Comparison of ENCODE assay signal across 19 mouse cellular contexts in the genomic region with DNA sequence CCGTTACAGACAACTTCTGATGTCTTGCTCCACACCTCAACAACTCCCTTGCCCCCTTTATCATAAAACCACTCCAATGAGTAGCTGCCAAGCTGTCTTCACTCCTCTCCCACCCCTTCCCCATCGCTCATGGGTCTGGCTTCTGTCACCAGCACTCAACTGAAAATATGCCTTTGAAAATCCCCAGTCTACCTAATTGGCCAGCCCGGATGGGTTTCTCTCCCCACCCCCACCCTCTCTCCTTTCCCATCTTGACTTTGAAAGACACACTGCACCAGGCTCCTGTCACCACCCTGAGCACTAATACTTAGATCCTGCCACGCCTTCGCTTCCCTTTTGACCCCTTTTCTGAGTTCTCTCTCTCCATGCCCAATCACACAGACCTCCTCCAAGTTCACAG.
A peak's percentile ranks its signal among the peaks of the same experiment; 100 is the strongest.
DNase-seq lines count a peak whose midpoint lies in the region; ATAC-seq and TF ChIP-seq lines count a peak whose summit lies in the region.
"Had no signal": no experiment of that assay in that cellular context is flagged by ENCODE, and none has a peak within 500 bp of the region (broad histone marks: within the 10 kb centered on the region; RNA-seq: fewer than 3 reads in every experiment).

No protein-coding gene starts in this region.

- peak overlapping the region; percentile 85 for H3K27ac ChIP-seq in heart, embryonic 13.5 days (replicated peaks)
- H3K27ac ChIP-seq in heart, embryonic 14.5 days (replicated peaks in 1 of 2; ENCODE audit: control insufficient read depth in 1 of 2, insufficient read depth in 1 of 2, low read depth in 2 of 2, low read length in 2 of 2), result peak overlapping the region; percentile 79 to 85
- H3K27ac ChIP-seq in liver, postnatal 0 days (ENCODE audit: low read depth), result no peak overlapping the region
- H3K27ac ChIP-seq: limb, embryonic 13.5 days; liver, embryonic 14.5 days; neural tube, embryonic 12.5 days; stomach, postnatal 0 days had no signal

- peaks cover 69% of the 10 kb centered on the region for H3K36me3 ChIP-seq in heart, embryonic 13.5 days
- H3K36me3 ChIP-seq in heart, embryonic 14.5 days (ENCODE audit: control insufficient read depth, insufficient read depth, low read length), result peaks cover 67% of the 10 kb centered on the region
- H3K36me3 ChIP-seq in myocyte (ENCODE audit: control insufficient read depth, insufficient read depth), result peaks cover 25% of the 10 kb centered on the region
- H3K36me3 ChIP-seq in liver, postnatal 0 days (replicated peaks; ENCODE audit: insufficient read depth, low read length), result peaks cover 18% of the 10 kb centered on the region

- 0 out of 2 replicates have a peak overlapping the region, but pooled peaks have one; percentile 27 for H3K4me2 ChIP-seq in heart, embryonic 13.5 days
- H3K4me2 ChIP-seq in heart, embryonic 14.5 days (ENCODE audit: low read length), result peak overlapping the region; percentile 31; the same call in 1 of the 2 replicates
- no peak overlapping the region for H3K4me2 ChIP-seq in myocyte (ENCODE audit: low read depth)
- H3K4me2 ChIP-seq in liver, postnatal 0 days (ENCODE audit: low read depth, low read length), result no peak overlapping the region
- H3K4me2 ChIP-seq: limb, embryonic 13.5 days; midbrain, embryonic 11.5 days; neural tube, embryonic 12.5 days had no signal

- TF ChIP-seq EP300 in liver, postnatal 0 days (IDR thresholded peaks at IDR 0.05; ENCODE audit: low read depth), result no peak

- no peak for TF ChIP-seq POLR2A in myocyte (IDR thresholded peaks at IDR 0.05; ENCODE audit: insufficient read length, low read depth)

- no peak for DNase-seq in heart, adult 18-20 months
- peak; percentile 45 for DNase-seq in embryo, embryonic 10.5 days (ENCODE audit: low spot score)
- no peak for DNase-seq in kidney, postnatal 14 days
- no peak for DNase-seq in liver, postnatal 0 days
- DNase-seq: adrenal gland, postnatal 25 days; cerebellum, adult 18-20 months; kidney, postnatal 4 days; thymus, postnatal 14 days had no signal

- peaks cover 97% of the 10 kb centered on the region for H3K4me1 ChIP-seq in heart, embryonic 13.5 days
- peaks cover 53 to 90% of the 10 kb centered on the region in 2 experiments for H3K4me1 ChIP-seq in heart, embryonic 14.5 days (ENCODE audit: control insufficient read depth in 2 of 2, insufficient read depth in 2 of 2, low read length in 2 of 2)
- no peaks in the 10 kb centered on the region for H3K4me1 ChIP-seq in liver, postnatal 0 days (ENCODE audit: insufficient read depth)
- H3K4me1 ChIP-seq: neural tube, embryonic 12.5 days had no signal

- no peak overlapping the region for H3ac ChIP-seq in myocyte (ENCODE audit: control insufficient read depth, insufficient read length)

- peak overlapping the region; percentile 40; the same call in 1 of the 2 replicates for H3K9ac ChIP-seq in heart, embryonic 13.5 days
- H3K9ac ChIP-seq in heart, embryonic 14.5 days (ENCODE audit: low read length), result no peak overlapping the region
- no peak overlapping the region for H3K9ac ChIP-seq in liver, postnatal 0 days (replicated peaks)
- H3K9ac ChIP-seq: limb, embryonic 13.5 days; liver, embryonic 14.5 days; neural tube, embryonic 12.5 days had no signal

- 17% methylated on average over 5 of the region's 5 CpGs for WGBS in heart, embryonic 13.5 days
- WGBS in heart, embryonic 14.5 days, result 12% methylated on average over 5 of the region's 5 CpGs
- WGBS in liver, postnatal 0 days (ENCODE audit: insufficient replicate concordance), result 79% methylated on average over 5 of the region's 5 CpGs

- peak; percentile 72; the same call in 1 of the 2 replicates for ATAC-seq in heart, embryonic 13.5 days (ENCODE audit: extremely low read depth, insufficient number of reproducible peaks, low FRiP score, low TSS enrichment)
- ATAC-seq in heart, embryonic 14.5 days (ENCODE audit: insufficient number of reproducible peaks, insufficient read depth, low FRiP score, low read depth), result peak; percentile 84
- no peak for ATAC-seq in liver, postnatal 0 days
- ATAC-seq: forebrain, embryonic 16.5 days; hindbrain, embryonic 16.5 days; intestine, embryonic 16.5 days had no signal

- peaks cover 21% of the 10 kb centered on the region for H3K79me2 ChIP-seq in myocyte (ENCODE audit: control insufficient read depth, insufficient read depth)

- H3K27me3 ChIP-seq in heart, embryonic 13.5 days (replicated peaks), result no peaks in the 10 kb centered on the region
- H3K27me3 ChIP-seq in heart, embryonic 14.5 days (ENCODE audit: control insufficient read depth, insufficient read depth, low read length), result no peaks in the 10 kb centered on the region
- no peaks in the 10 kb centered on the region for H3K27me3 ChIP-seq in myocyte (ENCODE audit: control insufficient read depth, insufficient read depth, insufficient read length)
- H3K27me3 ChIP-seq in liver, postnatal 0 days (ENCODE audit: insufficient read depth, low read length), result no peaks in the 10 kb centered on the region
- H3K27me3 ChIP-seq: limb, embryonic 13.5 days; neural tube, embryonic 12.5 days had no signal

- H3K4me3 ChIP-seq in heart, embryonic 13.5 days, result no peak overlapping the region
- H3K4me3 ChIP-seq in heart, embryonic 14.5 days (ENCODE audit: control insufficient read depth in 1 of 2, insufficient read depth in 1 of 2, low read depth in 1 of 2, low read length in 2 of 2), result no peak overlapping the region
- no peak overlapping the region for H3K4me3 ChIP-seq in myocyte
- H3K4me3 ChIP-seq in liver, postnatal 0 days (ENCODE audit: low read depth, low read length), result no peak overlapping the region
- H3K4me3 ChIP-seq: limb, embryonic 13.5 days; neural tube, embryonic 12.5 days had no signal

- TF ChIP-seq CTCF in liver, postnatal 0 days (IDR thresholded peaks at IDR 0.05; ENCODE audit: low read depth), result no peak

- H3K9me3 ChIP-seq in heart, embryonic 13.5 days, result no peaks in the 10 kb centered on the region
- H3K9me3 ChIP-seq in heart, embryonic 14.5 days (ENCODE audit: control insufficient read depth, low read length), result no peaks in the 10 kb centered on the region
- H3K9me3 ChIP-seq in liver, postnatal 0 days (ENCODE audit: low read length), result no peaks in the 10 kb centered on the region
- H3K9me3 ChIP-seq: limb, embryonic 13.5 days; neural tube, embryonic 12.5 days had no signal

TF ChIP-seq in myocyte, 11 proteins besides CTCF, POLR2A, EP300 and RAD21:
- TF ChIP-seq MYOG (IDR thresholded peaks at IDR 0.05; ENCODE audit: control insufficient read depth in 1 of 3, insufficient read depth in 1 of 3, insufficient read length in 2 of 3, low read depth in 2 of 3) (no peak), USF1 (IDR thresholded peaks at IDR 0.05; ENCODE audit: low read depth) (no peak), E2F4 (IDR thresholded peaks at IDR 0.05; ENCODE audit: insufficient read depth) (no peak), CEBPB (IDR thresholded peaks at IDR 0.05; ENCODE audit: insufficient read depth, poor library complexity, severe bottlenecking) (no peak), TCF12 (IDR thresholded peaks at IDR 0.05; ENCODE audit: insufficient read depth, poor library complexity, severe bottlenecking) (no peak), POLR2AphosphoS2 (IDR thresholded peaks at IDR 0.05; ENCODE audit: insufficient read length, low read depth) (peak; percentile 30), MYOD1 (IDR thresholded peaks at IDR 0.05; ENCODE audit: control insufficient read depth in 1 of 3, insufficient read length in 2 of 3, low read depth in 2 of 3) (no peak), TCF3 (IDR thresholded peaks at IDR 0.05; ENCODE audit: insufficient read length, low read depth) (no peak)

Comparison
In these comparisons a context has a peak if more than half of its experiments do, and no peak if none do; other contexts are left out.
1. H3K4me2 ChIP-seq: peak in heart, embryonic 13.5 days (single experiment) and heart, embryonic 14.5 days (single experiment); none in myocyte (single experiment) and liver, postnatal 0 days (single experiment).